Mouse (Mus musculus) 3134 (cell line): Measurements from ENCODE around the gene Elmo1.

Experiments used
- DNase-seq: peaks from one replicate; pipeline ENCODE4 v3.0.0-alpha.2; 2011; ENCODE audit warnings: low spot score; ENCODE audit not compliant: insufficient read length; ENCODE audit errors: extremely low read depth

The Elmo1 gene

DNA sequence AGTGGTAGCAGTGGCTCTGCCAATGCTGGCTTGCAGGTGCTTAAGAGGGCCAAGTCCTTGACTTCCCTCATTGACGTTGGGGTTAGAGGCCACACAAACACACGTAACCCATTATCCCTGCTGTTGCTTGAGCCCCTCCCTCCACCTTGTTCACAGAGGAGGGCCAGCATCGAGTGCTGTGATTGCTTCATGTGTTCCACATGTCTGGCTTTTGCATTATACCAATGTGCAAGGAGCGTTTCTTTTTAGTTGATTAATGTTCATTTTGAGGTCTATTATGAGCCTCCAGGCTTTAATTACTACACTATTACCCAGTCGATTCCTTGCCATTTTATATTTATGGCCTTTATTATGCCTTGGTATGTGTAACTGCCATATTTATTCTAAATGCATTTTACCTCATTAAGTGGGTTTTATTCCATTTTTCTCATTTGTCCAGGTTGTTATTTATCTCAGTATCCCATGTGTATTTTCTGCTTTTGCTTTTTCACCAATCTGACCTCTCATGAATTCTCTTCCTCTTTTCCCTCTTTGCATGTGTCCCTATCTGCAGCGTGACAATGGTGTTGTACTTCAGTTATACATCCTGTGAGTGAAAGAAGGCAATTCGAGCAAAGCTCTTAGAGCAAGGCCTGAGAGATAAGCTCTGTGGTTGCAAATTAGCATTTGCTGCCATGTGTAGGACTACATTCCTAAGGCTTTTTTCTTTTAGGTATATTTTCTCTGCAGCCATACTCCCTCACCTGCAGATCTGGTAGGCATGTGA is 275.6 kb downstream of the Elmo1 start:
- DNase-seq: no peak

DNA sequence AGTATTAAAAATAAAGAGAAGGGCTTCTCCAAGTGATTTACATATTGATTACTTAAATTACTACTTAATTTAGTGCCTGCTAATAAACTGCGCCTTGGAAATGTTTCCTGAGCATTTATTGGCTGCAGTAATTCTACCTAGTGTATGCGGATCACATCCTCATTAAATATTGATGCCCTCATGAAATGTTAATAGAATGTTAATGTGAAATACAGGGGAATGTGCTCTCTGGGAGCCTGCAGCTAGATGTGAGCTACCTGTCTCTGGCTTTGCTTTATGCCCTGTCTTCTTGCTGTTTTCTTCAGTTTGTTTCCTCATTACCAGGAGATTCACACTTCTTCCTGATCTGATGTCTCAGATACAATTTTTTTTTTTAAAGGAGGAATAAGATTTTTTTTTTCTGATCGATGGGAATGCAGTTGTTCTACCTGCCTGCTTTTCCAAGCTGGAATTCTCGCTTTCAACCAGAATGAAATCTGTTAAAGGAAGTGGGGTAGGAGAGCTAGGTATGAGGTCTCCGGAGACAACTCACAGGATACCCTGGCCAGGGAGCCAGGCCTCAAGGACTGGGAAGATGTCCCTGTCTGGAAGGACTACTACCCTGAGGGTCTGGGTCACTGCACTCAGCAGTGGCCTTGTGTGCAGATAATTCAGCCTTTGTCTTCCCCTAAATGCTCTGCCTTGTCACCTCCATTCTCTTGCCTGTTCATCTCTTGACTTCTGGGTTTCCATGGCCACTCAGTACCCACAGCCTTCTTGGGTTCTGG is 279.8 kb downstream of the Elmo1 start:
- DNase-seq: no peak

DNA sequence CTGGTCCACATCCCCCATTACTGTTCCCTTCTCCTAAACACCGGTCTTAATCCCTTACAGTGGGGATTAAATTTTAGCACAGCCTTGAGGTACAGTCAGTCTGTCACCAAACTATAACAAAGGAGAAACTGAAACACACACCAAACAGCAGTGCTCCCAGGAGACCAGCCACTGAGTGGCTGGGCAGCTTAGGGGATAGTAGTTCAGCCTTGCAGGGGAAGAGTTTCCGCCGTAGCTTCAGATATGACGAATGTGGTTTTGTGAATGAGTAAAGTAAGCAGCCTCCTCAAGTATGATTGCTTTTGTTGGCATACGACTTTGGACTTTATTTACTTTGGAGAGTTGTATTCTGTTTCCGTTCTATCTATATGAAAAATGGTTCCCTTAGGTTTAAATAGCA is 281.1 kb downstream of the Elmo1 start:
- peak; percentile 9 for DNase-seq

DNA sequence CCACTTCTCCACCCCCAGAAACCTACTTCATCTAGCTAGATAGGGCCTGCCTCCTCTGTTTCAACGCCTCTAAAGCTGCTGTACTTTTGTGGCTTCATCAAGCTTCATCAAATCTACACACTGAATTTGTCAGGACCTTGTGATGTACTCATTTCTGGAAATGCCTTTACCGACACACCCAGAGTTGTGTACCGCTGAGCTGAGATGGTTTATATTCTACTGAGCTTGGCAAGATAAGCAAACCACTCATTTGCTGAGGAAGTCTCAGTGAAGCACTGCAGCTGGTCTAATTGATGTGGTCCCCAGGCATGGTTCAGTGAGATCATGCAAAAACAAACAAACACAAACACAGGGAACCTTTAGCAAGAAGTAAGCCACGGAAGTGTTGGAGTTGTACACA is 281.9 kb downstream of the Elmo1 start:
- no peak for DNase-seq

DNA sequence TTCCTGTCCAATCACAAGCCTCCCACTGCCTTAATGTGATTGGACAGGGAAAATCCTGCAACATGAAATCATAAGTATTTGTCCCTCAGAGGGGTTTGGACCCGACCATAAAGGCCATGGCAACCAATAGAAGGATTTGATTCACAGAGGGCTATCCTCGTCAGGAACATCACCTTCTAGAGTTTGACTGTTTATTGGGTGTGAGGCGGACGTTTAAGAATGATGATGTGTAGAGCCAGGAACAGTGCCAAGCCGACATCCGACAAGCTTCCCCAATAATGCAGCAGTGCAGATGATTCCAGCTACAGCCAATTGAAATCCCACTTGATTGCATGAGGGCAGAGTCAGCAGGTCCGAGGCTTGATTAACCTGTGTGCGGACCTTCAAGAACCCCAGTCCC is 288.5 kb downstream of the Elmo1 start:
- DNase-seq: no peak

DNA sequence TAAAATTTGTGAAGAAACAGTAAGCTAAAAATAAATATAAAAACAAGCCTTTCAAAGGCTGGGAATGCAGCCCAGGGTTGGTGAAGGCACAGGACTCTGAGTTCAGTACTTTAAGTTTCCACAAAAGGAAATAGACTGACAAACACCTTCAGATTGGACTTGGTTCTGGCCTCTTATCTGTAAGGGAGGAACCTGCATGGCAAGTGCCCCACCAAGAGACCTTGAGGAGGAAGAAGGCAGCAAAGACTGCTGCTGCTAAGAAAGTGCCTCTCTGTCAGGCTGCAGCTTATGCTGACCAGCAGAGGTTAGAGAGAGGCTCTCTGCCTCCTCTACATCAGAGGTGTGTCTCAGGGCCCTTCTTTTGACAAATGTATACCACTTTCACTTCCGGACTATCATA is 293.5 kb downstream of the Elmo1 start:
- DNase-seq: no peak

DNA sequence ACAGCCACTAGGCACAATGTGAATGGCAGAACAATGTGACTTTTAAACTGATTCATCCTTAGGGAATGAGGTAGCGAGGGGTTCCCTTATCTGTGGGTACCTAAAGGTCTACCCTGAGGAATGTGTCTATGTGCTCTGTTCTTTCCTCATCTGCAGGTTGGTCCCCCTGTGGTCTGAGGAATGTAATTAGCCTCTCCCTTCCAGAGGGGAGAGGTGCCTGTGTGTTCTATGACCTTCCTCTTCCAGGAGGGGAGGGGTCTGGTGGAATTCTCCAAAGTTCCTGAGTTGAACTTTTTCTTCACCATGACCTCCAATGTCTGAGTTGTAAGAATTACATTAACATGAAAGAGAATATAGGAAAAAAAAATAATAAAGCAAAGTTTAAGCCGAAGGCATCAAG is 294.4 kb downstream of the Elmo1 start:
- no peak for DNase-seq

DNA sequence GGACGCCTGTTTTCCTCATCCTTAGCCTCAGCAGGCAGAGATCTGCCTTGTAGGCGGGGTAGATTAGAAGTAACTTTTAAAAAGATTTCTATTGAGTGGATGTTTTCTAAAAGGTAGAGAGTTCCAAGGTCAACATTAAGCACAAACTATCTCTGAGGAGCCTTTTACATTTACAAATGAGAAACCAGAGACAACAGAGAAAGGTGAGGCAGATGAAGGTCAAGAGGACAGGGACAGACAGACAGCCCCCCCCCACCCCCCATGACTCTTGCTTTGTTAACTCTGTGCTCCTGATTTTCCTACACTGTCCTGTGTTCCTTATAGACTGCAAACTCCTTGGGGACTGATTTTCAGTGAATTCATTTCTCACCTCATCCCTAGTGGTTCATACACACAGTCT is 295.0 kb downstream of the Elmo1 start:
- no peak for DNase-seq

DNA sequence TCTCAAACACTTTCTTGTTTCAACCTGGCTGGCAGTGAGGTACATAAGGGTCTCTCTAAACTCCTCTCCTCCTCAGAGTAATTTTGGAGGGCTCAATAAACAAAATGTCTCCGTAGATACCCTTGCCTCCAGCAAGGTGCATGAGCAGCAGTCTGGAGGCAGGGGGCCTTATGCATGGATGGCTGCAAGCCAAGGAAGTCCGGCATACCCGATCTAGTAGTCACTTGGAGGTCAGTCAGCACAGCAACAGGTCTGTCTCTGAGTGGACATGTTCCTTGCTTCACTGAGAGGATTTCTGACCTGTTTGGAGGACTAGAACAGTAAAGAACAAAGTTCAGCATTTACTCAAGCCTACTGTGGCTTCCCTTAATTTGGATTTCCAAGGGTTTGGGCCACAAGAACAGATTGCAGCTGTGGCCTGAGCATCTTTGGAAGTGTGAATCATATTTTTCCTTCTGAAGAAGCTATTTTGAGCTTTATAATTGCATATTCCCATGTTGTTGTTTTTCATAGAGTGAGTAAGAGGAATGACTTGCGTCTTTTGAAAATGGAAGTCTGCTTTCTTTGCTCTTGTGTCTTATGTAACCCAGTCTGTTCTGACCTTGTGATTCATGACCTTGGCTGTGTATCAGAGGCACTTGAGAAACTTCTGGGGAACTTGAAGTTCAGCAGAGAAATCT is 296.2 kb downstream of the Elmo1 start:
- peak; percentile 43 for DNase-seq

DNA sequence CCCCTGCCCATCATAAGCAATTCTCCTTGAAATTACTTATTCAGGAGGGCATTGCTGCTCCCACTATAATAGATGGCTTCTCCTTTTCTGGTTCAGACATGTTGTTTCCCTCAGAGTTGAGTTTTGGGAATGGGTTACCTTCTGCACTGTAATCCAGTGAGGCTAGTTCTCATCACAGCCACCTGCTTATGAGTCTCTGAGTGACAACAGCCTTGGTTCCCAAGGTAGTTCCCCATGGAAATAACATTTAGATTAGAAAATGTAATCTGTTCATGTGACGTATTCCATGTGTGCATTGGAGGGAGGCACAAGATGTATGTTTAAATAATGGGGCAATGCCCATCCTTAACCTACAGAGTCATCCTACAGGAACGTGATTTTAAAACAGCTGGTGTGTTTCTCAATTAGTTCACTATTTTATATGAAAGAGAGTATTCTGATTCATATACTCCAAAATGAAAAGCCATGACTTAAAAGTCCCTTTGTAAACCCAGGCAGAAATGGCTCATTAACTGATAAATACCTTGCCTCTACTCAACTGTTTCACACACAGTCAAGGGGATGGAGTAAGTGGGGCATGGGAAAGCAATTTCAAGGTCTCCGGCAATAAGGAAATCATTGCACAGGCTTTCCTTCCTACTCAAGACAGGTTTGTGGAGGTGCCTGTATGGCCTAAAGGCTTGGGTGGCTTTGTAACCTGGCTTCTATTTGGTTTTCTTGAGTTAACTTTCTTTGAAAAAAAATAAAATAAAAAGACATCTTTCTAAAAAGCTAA is 302.6 kb downstream of the Elmo1 start:
- DNase-seq: no peak

DNA sequence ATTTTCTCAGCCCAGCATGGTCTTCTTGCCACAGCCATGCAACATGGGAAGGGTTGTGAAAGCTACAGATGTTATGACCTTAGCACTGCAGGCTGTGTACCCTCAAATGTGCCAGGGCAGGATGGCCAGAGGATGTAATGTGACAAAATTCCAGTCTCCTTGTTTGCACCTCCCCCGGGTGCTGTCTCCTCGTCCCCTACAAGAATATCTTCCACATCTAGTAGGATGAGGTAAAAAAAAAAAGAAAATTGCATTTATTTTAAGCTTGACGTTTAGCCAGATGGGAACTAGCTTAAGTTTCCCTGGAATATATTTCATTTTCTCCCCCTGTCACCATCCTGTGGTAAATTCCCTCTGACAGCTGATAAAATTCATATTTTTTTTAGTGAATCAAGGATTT is 307.3 kb downstream of the Elmo1 start:
- DNase-seq: no peak

DNA sequence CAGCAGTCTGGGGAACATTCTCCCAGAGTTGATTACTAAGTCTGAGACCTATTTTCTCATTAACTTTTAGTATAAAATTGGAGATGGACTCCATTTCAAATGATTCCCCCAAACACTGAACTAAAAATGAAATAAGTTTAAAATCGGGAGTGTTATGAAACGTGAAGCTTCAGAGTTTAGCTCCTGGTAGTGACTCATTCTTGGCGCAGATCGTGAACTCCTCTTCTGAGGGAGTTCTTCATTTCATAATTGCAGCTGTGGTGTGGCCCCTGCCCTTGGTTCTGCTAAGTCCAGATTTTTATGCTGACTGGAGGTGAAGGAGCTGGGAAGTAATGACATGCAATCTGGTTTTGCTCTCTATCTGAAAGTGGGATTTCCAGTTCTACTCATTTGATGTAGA is 307.9 kb downstream of the Elmo1 start:
- no peak for DNase-seq

DNA sequence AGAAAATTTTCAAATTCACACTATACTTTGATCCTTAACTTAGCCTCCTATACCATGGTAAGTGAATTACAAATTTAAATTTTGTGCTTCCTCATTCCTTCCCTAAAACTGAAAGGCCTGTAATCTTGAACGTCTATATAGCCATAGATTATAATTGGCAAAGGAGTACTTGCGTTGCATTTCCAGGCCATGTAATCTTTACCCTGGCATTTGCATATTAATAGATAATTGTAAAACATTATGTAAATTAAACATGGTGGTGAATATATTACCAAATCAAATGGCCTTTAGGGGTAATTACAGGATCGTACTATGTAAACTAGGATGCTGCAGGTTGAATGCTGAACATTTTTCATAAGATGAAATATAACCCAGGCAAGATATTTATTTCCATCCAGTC is 314.1 kb downstream of the Elmo1 start:
- no peak for DNase-seq

DNA sequence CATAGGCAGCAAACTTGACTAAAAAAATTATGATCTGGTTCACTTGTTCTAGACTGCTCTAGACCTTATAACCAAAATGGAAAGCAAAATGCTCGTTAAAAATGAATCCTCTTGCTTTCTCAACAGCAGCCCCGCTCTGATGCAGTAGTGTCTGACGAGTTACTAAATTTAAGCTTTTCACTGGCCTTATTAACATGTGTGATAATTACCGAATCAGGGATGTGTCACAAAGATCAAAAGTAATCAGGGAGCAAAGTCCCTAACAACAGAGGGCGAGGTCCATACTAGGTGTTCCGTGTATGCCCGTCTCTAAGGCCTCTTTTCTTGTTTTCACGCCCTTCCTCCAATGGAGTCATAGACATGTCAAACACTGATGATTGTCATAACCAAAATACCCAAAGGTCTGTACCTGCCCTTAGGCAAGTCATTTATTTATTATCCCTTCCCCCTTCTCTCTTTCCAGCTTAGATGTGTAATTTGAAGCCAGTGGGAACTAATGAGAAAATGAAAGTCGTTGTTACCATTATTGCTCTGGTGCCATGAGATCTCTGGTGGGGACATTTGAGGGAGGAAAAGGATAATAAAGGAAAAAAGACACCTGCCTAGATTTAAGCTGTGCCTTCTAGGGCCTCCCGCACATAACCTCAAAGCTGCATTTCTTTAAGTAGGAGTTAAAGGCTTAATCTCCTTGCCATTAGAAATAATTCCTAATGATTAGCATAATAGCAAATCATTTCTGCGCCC is 316.2 kb downstream of the Elmo1 start:
- no peak for DNase-seq

DNA sequence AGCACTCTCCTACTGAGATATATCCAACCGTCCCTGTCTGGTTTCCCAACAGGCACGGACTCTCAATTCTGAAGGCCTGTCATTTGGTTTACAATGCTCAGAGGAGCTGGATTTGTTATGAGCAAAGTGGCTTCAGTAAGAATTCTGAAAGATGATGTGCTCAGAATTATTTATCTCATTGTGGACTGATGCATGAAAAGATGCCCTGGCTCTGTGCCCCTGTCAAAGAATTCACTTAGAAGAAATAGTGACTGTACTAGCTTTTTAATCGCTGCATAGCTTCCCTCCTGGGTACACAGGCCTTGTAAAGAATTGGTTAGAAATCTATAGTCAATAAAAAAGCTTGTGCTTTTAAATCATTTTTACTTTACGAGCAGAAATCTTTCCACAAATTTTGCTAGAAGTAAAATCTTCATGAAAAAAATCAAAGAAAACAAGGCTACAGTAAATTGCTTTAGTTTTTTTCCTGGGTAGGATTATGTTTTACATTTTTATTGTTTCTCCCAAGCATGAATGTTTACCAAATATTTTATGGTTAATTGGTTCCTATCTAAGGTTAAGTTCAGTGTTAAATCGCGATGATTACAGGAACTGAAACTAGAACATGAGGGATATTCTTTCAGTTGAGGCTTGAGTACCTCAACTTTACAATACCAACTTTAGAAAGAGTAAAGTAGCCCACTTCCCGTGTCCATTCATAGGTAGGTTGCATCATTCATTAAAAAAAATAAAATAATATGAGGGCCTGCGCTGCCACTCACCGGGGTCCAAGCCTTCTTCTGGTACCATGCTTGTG is 320.1 kb downstream of the Elmo1 start:
- no peak for DNase-seq

DNA sequence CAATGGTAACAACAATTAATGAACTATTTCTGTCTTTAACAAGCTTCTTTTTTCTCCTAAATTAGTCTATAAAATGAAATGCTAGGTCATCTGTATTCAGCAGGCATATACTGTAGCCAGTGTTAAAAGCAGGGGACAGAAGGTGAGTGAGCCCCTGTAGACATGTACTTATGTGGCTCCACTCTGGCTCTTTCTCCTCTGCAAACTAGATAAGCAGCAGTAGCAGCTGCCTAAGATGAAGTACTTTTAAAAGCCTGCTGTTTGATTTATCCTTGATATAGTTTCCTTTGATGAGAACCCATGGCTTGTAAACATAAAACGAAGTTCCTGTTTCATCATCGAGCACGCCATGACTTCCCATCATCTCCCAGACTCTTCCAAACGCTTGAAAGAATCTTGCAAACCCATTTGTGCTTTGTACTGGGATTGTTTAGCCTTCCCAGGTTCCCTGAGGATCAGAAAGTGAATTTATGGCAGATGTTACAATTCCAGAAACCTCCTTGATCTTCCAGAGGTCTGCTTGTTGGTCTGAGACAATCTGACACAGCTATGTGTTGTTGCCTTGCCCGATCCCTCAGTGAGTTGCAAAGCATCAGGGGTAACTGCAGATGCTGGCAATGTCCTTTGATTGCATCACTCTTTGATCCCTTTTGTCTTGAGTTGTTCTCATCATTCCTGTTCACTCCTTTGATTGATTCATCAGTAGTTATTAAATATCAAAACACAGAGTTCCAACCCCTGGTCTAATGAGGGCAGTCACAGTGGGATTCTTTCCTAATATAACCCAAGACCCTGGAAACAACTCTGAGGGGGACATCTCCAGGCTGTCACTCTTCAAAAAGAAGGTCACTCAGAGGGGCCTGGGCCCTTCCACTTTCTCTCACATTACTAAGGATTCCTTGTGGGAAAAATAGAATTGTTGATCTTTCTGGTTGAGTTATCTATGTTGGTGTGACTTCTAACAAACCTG is 326.6 kb downstream of the Elmo1 start:
- DNase-seq: no peak

DNA sequence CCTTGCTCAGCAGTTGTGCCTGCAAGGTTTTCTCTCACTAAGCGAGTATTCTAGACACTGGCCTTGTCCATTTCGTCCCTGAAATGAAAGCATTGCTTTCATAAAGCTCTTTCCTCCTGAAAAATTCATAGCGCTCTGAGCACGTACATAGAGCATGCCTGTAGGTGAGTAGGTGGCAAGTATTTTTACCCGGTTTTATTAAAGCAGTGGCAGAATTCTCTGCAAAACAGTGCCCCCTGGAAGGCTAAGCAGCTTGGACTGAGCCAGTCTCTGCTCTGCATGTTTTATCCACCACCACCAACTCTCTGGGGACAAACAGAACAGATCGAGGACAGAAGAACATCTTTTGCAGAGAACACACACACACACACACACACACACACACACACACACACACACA is 340.6 kb downstream of the Elmo1 start:
- no peak for DNase-seq

DNA sequence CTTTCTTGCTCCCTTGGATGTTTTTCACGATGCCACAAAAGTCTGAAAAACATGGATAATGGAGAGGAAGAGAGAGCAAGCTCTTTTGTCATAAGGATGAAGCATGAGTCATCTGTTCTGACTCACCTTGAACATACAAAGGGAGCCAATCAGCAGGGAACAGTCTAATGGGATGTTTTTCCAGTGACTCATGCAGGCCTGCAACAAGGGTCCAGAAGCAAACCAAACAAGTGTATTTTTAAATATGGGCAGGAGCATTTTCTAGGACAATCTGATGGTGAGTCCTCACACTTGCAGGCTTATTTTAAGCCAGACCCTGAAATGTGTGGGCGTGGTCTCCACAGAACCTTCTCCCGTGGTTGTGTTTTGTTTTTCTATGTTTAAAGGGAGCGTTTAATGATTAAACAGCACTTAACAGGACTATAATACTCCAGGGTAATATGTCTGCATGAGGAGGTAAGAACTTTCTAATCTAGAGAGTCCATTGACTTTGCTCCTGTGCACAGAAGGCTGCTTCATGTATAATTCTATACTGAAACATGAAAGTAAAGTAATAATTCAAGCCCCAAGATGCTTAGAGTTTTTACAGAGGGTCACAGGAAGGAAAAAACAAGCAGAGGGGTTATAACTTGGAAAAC is 342.9 kb downstream of the Elmo1 start:
- peak; percentile 78 for DNase-seq
